Mouse (Mus musculus) WW6 (cell line): ENCODE measurements around the gene Stx12.

ENCODE experiments used
- DNase-seq: peaks from one replicate; pipeline ENCODE4 v3.0.0-alpha.2; 2013; ENCODE audit warnings: low read depth, low spot score

Stx12 gene

DNA sequence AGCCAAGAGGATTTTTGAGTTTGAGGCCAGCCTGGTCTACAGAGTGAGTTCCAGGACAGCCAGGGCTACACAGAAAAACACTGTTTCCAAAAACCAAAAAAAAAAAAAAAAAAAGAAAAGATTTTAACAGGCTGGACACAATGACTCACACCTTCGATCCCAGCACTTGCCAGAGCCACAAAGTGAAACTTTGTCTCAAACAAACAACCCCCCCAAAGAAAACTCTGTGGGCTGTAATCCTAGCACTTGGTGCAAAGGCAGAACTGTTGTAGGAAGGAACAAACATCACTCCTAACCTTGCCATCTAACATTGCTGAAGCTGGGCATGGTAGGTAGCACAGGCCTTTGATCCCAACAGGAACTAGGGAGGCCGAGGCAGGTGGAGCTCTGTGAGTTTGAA lies 19.5 kb downstream of the Stx12 start:
- no peak for DNase-seq

GRCm38 (mm10) chr4:132863012-132863411 lies 21.3 kb downstream of the Stx12 start:
- no peak for DNase-seq

GRCm38 (mm10) chr4:132860880-132861279 lies 23.4 kb downstream of the Stx12 start:
- no peak for DNase-seq

DNA sequence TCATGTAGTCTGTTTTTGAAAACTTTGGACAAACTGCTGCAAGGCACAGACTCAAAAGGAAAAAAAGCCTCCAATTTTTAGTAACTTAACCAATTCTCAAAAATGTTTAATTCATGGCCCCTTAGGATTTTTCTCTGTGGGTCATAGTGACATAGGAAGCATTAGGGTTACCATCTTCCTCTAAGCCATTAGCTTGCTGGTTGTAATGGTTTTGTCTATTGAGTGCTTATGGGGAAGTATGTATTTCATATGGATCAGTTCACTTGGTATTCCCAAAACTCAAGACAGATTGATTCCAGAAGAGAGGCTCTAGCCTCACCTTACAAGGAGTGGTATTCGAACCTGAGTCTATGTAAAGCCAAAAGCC lies 40.6 kb downstream of the Stx12 start:
- no peak for DNase-seq

GRCm38 (mm10) chr4:132842970-132843704 lies 41.2 kb downstream of the Stx12 start, which contains the start of gene Ppp1r8:
TSS of gene Ppp1r8 (minus strand) at chr4:132843169.
- DNase-seq = peak; percentile 96

- DNase-seq = no peak
These were observed 41.9 kb downstream of the Stx12 start for GRCm38 (mm10) chr4:132842281-132842906.

GRCm38 (mm10) chr4:132841493-132841892 lies 42.8 kb downstream of the Stx12 start:
- DNase-seq = no peak

DNA sequence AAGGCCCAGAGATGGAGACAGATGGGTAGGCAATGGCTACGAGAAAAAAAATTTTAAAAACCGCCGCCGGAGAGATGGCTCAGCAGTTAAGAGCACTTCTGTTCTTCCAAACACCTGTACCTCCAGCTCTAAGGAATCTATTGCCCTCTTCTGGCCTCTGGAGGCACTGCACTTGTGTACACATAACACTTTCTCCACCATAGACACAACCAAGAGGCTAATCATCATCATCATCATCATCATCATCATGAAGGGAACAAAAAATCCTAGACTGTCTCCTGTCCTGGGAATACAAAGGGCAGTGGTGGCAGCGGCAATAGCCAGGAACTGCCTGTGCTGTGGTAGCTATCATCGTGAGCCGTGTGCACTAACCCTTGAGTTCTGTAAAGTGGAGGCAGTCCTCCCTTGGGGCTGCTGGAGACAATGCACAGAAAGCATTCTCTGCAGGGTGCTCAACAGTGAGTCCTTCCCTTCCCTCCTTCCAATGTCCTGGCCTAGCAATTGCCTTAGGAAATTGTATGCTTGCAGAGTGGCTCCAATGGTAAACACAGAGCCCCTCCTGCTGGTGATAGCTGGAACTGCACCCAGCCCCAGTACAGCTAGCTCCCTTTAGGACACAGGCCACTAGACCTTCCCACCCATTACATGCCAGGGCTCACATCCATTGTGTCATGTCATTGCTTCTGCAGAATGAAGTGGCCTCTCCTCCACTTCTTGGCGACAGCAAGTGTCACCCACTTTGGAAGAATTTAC lies 60.5 kb downstream of the Stx12 start:
- peak; percentile 55 for DNase-seq

- no peak for DNase-seq
These were observed 65.9 kb downstream of the Stx12 start for GRCm38 (mm10) chr4:132818442-132818841.

DNA sequence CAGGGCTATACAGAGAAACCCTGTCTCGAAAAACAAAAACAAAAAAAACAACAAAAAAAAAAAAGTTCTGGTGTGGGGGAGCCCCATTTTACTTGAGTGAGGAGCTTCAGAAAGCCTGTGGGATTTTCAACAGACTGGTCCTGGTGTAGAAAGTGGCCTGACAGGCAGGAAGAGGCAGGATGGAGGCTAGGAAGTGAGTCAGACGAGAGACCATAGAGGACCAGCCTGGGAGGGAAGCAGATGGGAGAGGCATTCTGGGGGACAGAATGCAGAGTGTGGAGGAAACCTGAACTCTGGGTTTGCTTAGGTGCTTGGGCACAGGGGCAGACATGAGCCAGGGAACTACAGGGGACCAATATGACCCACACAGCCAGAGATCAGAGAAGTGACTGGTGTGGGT lies 67.5 kb downstream of the Stx12 start:
- DNase-seq = no peak

DNA sequence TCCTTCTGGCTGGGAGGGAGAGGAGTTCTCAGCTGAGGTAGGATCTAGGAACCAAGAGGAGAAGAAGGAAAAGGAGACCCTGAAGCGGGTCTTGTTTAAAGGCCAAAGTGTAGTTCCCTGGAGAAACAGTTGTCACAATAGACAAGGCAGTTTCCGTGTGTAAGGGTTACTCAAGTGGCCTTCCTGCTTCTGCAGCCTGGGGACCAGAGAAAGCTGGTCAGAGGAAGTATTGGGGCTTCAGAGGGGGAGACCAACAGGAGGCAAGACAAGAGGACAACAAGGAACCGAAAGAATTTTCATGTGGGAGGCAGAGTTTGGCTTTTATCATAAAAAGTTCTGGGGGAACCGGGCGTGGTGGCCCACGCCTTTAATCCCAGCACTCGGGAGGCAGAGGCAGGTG lies 67.9 kb downstream of the Stx12 start:
- no peak for DNase-seq

- no peak for DNase-seq
These were observed 74.7 kb downstream of the Stx12 start for GRCm38 (mm10) chr4:132809621-132810020.

- DNase-seq = no peak
These were observed 76.3 kb downstream of the Stx12 start for GRCm38 (mm10) chr4:132807771-132808641.

- DNase-seq = no peak
These were observed 77.6 kb downstream of the Stx12 start for GRCm38 (mm10) chr4:132806620-132807191.

DNA sequence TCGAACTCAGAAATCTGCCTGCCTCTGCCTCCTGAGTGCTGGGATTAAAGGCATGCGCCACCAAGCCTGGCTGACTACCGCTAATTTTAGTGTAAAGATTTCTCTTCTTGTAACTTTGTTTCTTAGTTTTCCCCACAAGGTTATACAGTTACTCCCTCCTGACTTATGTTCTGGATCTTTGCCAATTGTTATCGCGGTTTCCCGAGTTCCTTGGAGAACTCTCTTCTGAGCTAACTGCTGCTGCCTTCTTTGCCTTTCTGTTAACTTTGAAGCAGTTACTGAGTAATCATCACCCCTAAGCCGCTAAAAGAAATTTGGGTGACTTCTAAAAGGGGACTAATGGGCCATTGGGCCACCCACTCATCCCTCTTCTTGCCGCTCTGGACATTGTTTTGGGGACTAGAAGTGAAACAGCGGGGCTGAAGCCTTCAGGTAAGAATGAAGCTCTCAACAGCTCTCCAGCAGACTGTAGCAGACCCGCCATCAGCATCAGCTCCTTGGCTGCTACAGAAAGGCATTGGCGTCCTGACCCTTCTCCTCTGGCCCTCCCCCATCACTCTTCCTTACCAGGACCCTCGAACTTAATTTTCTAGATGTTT lies 78.6 kb downstream of the Stx12 start:
- DNase-seq = no peak

GRCm38 (mm10) chr4:132805146-132805545 lies 79.2 kb downstream of the Stx12 start:
- DNase-seq = no peak

- DNase-seq = no peak
These were observed 80.0 kb downstream of the Stx12 start for GRCm38 (mm10) chr4:132804331-132804730.

GRCm38 (mm10) chr4:132803876-132804275 lies 80.4 kb downstream of the Stx12 start:
- DNase-seq = no peak
